Mouse (Mus musculus) v-Abl transformed pro-B cells (cell line): ENCODE data around the gene Sppl3.

Source experiments
- in situ Hi-C, 2 experiments: fragments of 400-800 bp; cut with MboI; formaldehyde crosslinking; loops; one replicate each; pipeline ENCODE4 v1.15.1; 2025; ENCODE audit not compliant: unreplicated experiment in 2 of 2

Sppl3 gene

GRCm38 (mm10) chr5:115114501-115114900 is 103.6 kb downstream of the Sppl3 start:
- in situ Hi-C loops, result loop anchor here in 1 of 2 experiments (25.0 kb wide), 1 partner anchor 402 kb away; the partner anchor contains the start of gene Tchp

GRCm38 (mm10) chr5:115116426-115116825 is 105.5 kb downstream of the Sppl3 start:
- in situ Hi-C loops, result loop anchor here in 1 of 2 experiments (25.0 kb wide), 1 partner anchor 404 kb away; the partner anchor contains the start of gene Tchp

- in situ Hi-C loops, result loop anchor here in 1 of 2 experiments (25.0 kb wide), 1 partner anchor 405 kb away; the partner anchor contains the start of gene Tchp
Measured at GRCm38 (mm10) chr5:115117467-115117866, 106.5 kb downstream of the Sppl3 start.

GRCm38 (mm10) chr5:115118961-115119570 is 108.1 kb downstream of the Sppl3 start, which contains the start of gene Acads:
Gene Acads, minus strand, starts transcription at chr5:115119346.
- in situ Hi-C loops, result loop anchor here in 1 of 2 experiments (25.0 kb wide), 1 partner anchor 407 kb away; the partner anchor contains the start of gene Tchp

GRCm38 (mm10) chr5:115120978-115121377 is 110.0 kb downstream of the Sppl3 start:
- in situ Hi-C loops, result loop anchor here (10.0 to 25.0 kb wide), 2 partner anchors 224 to 409 kb away; partner anchors contain the start of genes Cox6a1 (in 1 of the 2), Gatc (in 1 of the 2), Tchp (in 1 of the 2) and Triap1 (in 1 of the 2)

GRCm38 (mm10) chr5:115124690-115125089 is 113.8 kb downstream of the Sppl3 start:
- in situ Hi-C loops, result loop anchor here (5.0 to 25.0 kb wide), 6 partner anchors 43 to 412 kb away; partner anchors contain the start of genes Cox6a1 (in 1 of the 2), Gatc (in 1 of the 2), Pop5 (in 1 of the 2) and Tchp (in 1 of the 2)

GRCm38 (mm10) chr5:115125211-115125871 is 114.4 kb downstream of the Sppl3 start:
- in situ Hi-C loops, result loop anchor here (5.0 to 10.0 kb wide), 5 partner anchors 42 to 219 kb away; partner anchors contain the start of genes Cox6a1 (in 1 of the 2), Gatc (in 1 of the 2), Pop5 (in 1 of the 2) and Triap1 (in 1 of the 2)

GRCm38 (mm10) chr5:115126578-115127312 is 115.8 kb downstream of the Sppl3 start:
- in situ Hi-C loops, result loop anchor here (5.0 to 10.0 kb wide), 5 partner anchors 41 to 218 kb away; partner anchors contain the start of genes Cox6a1 (in 1 of the 2), Gatc (in 1 of the 2), Pop5 (in 1 of the 2) and Triap1 (in 1 of the 2)

- in situ Hi-C loops, result loop anchor here (5.0 to 10.0 kb wide), 5 partner anchors 40 to 217 kb away; partner anchors contain the start of genes Cox6a1 (in 1 of the 2), Gatc (in 1 of the 2), Pop5 (in 1 of the 2) and Triap1 (in 1 of the 2)
Measured at GRCm38 (mm10) chr5:115127421-115128179, 116.7 kb downstream of the Sppl3 start.

- in situ Hi-C loops, result loop anchor here (5.0 to 10.0 kb wide), 5 partner anchors 38 to 215 kb away; partner anchors contain the start of genes Cox6a1 (in 1 of the 2), Gatc (in 1 of the 2), Pop5 (in 1 of the 2) and Triap1 (in 1 of the 2)
Measured at GRCm38 (mm10) chr5:115129328-115129727, 118.4 kb downstream of the Sppl3 start.

- in situ Hi-C loops, result no loop called here
Measured at GRCm38 (mm10) chr5:115132465-115132864, 121.5 kb downstream of the Sppl3 start.

- in situ Hi-C loops, result no loop called here
Measured at GRCm38 (mm10) chr5:115133358-115134066, 122.6 kb downstream of the Sppl3 start.

- in situ Hi-C loops, result no loop called here
Measured at GRCm38 (mm10) chr5:115134234-115135165, 123.6 kb downstream of the Sppl3 start, which contains the start of gene Unc119b. Gene Unc119b, minus strand, starts transcription at chr5:115134975.

GRCm38 (mm10) chr5:115139124-115139523 is 128.2 kb downstream of the Sppl3 start:
- in situ Hi-C loops, result no loop called here

GRCm38 (mm10) chr5:115140726-115141125 is 129.8 kb downstream of the Sppl3 start:
- in situ Hi-C loops, result no loop called here

GRCm38 (mm10) chr5:115142166-115142697 is 131.3 kb downstream of the Sppl3 start:
- in situ Hi-C loops, result no loop called here

GRCm38 (mm10) chr5:115143552-115143951 is 132.6 kb downstream of the Sppl3 start:
- in situ Hi-C loops, result no loop called here
